Mouse (Mus musculus): Measurements from ENCODE around the gene 5730480H06Rik.
A peak's percentile ranks its signal among the peaks of the same experiment; 100 is the strongest.

5730480H06Rik gene

DNA sequence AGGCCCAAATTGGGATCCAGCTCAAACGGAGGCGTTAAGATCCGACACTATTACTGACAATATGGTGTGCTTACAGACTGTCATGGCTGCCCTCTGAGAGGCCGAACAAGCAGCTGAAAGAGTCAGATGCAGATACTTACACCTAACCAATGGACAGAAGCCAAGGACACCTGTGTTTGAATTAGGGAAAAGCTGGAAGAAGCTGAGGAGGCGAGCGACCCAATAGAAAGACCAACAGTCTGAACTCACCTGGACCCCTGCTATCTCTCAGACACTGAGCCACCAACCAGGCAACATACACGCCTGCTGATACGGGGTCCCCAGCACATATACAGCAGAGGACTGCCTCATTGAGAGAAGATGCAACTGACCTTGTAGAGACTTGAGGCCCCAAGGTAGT is at the start of gene 5730480H06Rik:
TSS of gene 5730480H06Rik (plus strand) at position 301 of the 400 bp plus-strand sequence.
- DNase-seq = no peak

DNA sequence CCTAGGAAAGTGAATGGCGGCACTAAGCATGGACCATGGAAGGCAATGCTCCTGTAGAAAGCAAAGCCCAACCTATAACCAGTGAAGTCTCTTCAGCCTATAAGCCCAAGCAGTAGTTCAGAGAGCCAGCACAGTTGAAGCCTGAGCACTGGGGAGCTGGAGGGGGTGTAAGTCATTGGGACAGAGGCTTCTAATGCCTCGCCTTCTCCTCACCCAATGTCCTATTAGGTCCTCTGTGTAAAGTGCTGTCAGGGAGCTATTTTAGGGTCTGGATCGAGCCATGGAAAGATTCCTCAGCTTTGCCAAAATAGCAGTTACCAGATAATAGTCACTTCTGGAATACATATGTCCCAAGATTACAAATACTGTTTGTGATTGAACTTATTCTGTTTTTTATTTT is 26.6 kb upstream of the 5730480H06Rik start:
- DNase-seq = no peak

DNA sequence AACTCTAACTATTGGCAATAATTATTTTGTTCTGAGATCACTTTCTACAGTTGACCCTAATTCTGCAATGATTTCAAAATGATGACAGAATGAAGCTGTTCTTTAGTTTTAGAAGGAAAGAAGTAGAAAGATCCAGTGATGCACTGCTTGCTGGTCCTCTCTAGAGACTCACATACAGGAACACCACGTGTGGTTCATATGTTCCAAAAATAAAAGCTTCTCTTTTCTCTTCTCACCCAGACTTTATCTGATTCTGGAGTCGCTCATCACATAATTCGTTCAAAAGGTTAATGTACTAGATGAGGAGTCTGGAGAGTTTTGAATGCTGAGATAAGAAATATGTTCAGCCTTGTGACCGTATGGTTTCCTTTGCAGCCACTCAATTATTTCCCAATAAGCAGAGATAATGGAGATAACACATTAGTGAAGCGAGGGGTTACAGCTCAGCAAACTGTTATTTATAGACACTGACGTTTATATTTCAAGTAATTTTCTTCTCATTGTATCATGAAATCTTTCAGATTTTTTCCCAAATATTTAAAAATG is 12.6 kb upstream of the 5730480H06Rik start:
- DNase-seq = no peak

- DNase-seq = no peak
Measured at GRCm38 (mm10) chr5:48320597-48320996, 7.2 kb upstream of the 5730480H06Rik start.

GRCm38 (mm10) chr5:48326221-48326620 is 1.5 kb upstream of the 5730480H06Rik start:
- no peak for DNase-seq

DNA sequence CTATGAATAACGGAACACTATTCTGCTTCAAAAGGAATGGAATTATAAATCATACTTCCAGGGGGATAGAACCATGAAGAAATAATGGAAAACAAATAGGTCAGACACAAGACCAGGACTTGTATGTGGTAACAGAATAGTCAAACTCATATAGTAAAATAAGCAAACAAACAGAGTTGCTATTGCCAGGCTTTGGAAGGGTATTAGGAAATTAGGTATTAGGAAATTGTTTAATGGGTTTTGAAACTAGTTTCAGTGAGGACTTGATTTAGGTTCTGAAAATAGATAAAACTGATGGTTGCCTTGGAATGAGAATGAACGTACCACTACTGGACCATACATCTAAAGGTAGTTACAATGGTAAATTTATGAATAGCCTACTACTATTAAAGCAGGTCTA is 2.0 kb downstream of the 5730480H06Rik start:
- no peak for DNase-seq

DNA sequence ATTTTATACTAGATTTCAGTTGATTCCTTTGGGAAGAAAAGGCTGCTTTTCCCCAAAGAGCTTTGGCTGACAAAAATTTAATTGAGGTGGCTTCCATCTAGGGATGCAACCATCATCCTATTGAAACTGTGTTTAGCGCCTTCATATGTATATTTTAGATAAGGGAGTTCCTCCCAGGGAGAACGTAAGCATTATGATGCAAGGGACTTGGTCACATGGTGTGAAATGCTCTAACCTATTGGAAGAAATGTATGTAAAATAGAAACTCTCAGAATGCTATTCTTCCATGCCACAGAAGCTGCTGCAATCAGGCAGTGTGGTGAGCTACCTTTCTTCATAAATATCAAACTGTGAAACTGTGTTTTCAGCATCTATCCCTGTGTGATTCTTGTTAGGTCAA is 3.1 kb downstream of the 5730480H06Rik start:
- no peak for DNase-seq

DNA sequence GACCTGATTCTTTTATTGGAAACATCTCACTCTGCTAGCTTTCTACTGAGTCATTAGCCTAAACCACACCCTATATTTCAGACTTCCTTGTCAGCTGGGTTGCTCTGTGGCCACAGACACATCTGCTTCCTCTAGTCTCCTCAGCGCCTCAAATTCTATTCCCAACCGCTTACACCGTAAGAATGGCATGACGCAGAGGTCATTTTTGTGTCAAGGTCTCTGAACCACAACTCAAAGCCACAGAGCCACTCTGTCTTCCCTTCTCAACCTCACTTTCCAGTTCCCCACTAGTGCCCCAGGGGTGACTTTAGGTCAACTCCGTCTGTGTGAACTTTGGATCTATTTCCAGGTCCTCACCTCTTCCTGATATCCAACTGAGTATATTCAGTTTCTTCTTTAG is 3.7 kb downstream of the 5730480H06Rik start:
- DNase-seq = no peak

DNA sequence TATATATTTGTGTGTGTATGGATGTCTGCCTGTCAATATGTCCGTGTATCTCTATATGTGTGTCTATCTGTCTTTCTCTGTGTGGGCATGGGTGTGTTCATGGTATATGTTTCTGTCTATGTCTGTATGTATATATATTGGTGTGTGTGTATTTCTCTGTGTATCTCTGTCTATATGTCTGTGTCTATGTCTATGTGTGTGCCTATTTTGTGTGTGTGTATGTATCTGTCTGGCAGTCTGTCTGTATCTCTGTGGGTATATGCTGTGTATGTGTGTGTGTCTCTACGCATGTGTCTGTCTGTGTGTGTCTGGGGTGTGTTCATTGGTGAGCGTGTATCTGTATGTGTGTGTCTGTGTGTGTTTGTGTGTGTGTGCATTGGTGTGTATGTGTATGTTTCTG is 5.7 kb downstream of the 5730480H06Rik start:
- DNase-seq = no peak

GRCm38 (mm10) chr5:48333884-48334513 is 6.2 kb downstream of the 5730480H06Rik start:
- no peak for DNase-seq

DNA sequence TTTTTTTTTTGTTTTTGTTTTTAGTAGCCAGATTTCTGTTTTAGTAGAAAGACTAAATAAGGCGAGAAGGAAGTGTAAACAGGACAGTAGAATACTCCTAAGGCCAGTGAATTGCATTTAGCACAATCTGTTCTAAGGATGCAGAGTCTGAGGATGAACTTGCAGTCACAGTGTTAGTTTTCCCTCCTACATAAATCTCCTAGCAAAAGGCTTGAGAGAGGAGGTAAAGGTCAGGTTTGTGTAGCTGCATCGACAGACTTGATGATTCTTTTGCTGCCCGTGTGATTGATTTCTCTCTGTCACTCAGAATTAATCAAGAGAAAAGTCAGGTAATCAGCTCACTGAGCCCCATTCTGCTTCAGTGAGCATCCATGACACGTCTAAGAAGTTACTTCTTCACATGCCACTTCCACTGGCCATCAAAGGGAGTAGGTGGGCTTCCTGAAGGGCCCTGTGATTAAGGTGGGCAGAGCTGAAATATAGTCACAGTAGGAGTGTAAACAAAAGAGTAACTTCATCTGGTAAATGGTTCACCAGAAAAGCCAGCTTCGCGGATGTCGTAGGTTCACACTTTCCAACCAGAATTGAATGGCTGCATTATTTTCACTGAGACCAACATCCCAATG is 13.2 kb downstream of the 5730480H06Rik start:
- DNase-seq = no peak

- no peak for DNase-seq
Measured at GRCm38 (mm10) chr5:48345095-48345982, 17.6 kb downstream of the 5730480H06Rik start.

DNA sequence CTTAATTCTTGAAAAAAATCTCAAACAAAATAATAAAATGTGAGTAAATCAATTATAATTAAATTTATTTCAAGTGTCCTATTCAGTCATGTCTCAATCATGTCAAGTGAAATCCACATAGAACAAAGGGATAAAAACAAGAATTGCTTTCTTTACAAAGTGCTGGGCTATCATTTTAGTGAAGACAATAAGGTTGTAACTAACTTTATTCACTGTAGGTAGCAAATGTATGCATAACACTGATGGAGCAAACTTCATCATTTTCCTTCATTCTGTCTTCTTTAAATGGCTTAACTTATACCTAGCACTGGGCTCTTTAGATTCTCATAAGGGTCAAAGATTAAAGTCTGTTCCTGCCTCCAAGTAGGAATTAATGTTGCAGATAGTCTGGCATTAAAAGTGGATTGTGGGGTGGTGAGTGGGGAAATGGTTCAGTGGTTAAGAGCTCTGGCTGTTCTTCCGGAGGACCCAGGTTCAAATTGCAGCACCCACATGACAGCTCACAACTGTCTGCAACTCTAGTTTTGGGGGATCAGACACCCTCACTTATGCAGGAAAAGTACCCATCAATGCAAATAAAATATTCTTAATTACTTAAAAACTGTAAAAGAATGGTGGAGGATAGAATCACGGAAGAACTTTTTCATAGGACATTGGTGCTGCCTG is 18.4 kb downstream of the 5730480H06Rik start:
- no peak for DNase-seq

GRCm38 (mm10) chr5:48349309-48349708 is 21.6 kb downstream of the 5730480H06Rik start:
- no peak for DNase-seq

DNA sequence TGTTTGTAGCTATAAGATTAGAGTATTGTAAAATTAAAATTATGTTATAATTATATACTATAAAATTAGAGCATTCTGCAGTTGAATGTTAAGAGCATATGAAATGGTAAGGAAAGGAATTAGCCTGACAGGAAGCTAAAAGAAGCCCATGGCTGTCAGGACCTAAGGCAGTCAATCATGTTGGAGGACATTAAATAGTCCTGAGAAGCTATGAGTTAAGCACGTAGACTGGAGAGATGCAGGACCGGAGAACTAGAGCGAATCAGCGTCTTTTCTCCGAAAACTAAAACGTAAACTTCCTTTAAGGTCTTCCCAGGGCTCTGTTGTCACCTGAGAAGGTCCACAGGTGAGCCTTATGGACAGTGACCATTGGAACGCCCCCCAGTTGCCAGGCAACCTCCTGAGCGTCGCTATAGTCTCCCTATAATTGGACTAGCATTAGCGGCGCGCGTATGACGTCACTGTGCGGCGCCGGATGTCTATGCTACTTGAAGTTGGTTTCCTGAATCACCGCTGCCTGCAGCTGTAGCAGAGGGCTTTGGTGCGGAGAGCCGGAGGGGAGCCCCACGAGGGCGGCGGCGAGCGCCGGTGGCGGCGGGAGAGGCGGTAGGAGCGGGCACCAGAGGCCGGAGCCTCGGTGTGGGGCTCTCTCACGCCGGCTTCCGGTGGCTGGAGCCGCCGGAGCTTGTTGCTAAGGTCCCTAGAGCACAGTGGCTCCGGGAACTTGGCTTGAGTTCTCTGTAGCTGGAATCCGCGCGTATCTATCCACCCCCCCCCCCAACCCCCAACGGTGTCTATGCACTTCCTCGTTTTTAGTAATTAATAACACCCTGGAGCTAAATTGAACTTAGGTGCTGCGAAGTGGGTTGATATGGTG is 44.4 kb downstream of the 5730480H06Rik start:
- peak; percentile 94 for DNase-seq

DNA sequence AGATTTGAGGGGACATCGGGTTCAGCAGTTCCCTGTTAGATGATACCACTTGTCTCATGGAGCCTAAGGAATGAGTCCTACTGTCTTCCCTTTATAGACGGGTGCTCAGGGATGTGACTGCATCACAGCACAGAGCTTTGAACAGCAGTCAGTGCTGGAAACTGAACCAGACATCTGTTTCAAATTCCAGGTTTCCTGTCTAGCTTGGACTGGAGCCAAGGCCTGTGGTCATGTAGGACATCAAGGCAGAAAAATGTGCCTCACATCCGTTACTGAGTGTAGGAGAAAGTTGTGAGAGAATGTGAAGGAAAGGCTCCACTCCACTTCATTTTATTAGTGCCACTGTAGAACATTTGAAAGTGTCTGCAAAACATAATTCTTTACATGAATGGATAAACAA is 74.7 kb downstream of the 5730480H06Rik start:
- no peak for DNase-seq

- no peak for DNase-seq
Measured at GRCm38 (mm10) chr5:48408276-48408675, 80.5 kb downstream of the 5730480H06Rik start.

DNA sequence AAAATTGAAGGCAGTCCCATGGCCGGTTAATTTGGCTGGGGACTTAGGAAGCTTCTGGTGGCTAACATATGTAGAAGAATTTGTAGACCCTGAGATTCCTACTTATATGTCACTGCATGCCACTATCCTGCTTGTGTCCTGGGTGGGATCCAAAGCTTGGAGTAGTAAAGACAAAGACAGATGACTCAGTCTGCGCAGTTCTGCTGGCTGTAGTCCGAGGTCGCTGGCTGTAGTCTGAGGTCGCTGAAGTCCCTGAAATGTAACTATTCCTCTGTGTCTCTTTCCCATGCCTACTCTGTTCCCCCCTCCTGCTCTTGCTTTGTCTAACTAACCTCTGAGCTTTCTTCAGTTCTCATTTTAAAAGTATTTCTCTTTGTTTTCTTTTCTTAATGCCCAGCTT is 82.6 kb downstream of the 5730480H06Rik start:
- no peak for DNase-seq

DNA sequence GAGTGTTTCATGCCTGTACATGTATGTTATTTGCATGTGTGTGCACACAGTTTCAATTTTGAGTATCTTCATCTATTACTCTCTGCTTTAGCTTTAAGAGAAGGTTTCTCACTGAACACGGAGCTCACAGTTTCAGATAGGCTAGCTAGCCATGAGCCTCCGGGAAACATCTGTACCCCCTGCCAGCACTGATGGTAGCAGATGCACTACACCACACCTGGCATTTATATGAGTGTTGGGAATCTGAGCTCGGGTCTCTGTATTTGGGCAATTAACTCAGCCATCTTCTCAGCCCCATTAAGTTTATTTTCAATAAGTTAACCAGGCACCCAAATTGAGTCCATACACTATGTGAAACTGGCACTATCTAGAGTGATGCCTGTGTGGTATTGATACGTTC is 83.7 kb downstream of the 5730480H06Rik start:
- DNase-seq = no peak

DNA sequence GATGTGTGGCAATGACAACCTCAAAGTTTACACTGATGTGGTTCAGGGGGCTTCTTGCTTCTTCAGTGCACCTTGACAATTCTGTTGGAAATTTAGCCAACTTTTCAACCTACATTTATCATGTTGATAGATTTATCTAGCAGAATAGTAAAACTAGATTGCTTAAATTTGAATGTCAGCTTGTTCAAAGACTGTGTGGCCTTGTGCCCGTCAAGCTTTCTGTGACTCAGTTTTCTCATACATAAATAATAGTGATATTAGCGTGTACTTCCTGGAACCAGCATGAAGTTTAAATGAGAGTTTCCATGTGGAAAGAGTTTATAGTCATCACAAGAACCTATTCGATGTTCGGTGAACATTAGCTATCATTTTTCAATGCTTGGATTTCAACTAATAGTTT is 84.5 kb downstream of the 5730480H06Rik start:
- DNase-seq = no peak

DNA sequence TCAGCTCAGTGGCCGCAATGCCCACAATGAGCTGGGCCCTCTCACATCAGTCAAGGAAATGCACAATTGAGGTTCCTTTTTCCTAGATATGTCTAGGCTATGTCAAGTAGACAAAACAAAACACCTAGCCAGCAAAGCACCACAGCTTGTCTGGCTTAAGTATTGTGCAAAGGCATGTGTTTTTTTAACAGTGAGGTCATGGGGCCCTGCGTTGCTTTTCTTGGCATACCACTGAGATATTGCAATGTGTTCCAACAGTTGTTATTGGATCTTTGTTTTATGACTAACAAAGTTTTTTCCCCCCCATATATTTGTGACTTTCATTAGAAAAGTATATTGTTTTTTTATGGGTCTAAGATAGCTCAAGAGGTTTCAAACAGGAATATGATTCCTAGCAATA is 92.0 kb downstream of the 5730480H06Rik start:
- no peak for DNase-seq

DNA sequence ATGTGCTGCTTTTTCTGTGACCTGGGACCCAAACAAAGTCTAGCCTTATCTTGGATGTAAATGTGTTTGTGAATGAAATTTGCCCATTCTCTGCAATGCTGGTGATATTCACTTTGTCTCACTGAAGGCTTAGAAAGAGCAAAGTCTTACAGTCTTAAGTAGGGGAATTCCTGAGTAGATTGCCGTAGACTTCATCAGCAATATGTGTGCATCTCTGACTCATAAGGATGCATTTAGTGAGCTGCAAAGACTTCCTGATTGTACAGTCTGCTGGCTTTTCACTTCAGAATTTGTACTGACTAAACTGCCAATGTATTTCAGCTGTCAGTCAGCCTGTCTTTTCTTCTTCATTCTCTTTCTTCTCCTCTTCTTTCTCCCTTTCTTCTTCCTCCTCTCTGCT is 94.2 kb downstream of the 5730480H06Rik start:
- no peak for DNase-seq
